Mouse (Mus musculus) spleen, postnatal 4 days (tissue): ENCODE measurements around the gene Bola2.
"Not testable (repeated sequence)": the region's sequence is repeated elsewhere in the genome, so short reads cannot be mapped to it uniquely, and the experiment has no call there.

Source experiments
- DNase-seq, 2 experiments: peaks; one replicate each; pipeline ENCODE4 v3.0.0; 2022; ENCODE audit warnings: low spot score in 2 of 2

Bola2 gene

GRCm38 (mm10) chr7:126695210-126695611 lies at the start of gene Bola2:
Bola2 (plus strand) TSS chr7:126695401.
- DNase-seq, result peak; percentile 76 to 90

- DNase-seq, result no peak
Observed at GRCm38 (mm10) chr7:126645708-126646107, 49.5 kb upstream of the Bola2 start.

GRCm38 (mm10) chr7:126648486-126648885 lies 46.7 kb upstream of the Bola2 start:
- no peak for DNase-seq

GRCm38 (mm10) chr7:126649231-126650051 lies 45.8 kb upstream of the Bola2 start, which contains the start of gene Sgf29:
Sgf29 (plus strand) TSS chr7:126649309.
- peak; percentile 91 to 97 for DNase-seq

- DNase-seq, result no peak
Observed at GRCm38 (mm10) chr7:126650852-126651251, 44.3 kb upstream of the Bola2 start.

- no peak for DNase-seq
Observed at GRCm38 (mm10) chr7:126653991-126654390, 41.2 kb upstream of the Bola2 start.

GRCm38 (mm10) chr7:126655695-126656094 lies 39.5 kb upstream of the Bola2 start:
- no peak for DNase-seq

GRCm38 (mm10) chr7:126657522-126657921 lies 37.7 kb upstream of the Bola2 start:
- no peak for DNase-seq

- DNase-seq, result no peak
Observed at GRCm38 (mm10) chr7:126659771-126660170, 35.4 kb upstream of the Bola2 start.

- DNase-seq, result no peak
Observed at GRCm38 (mm10) chr7:126663646-126664045, 31.6 kb upstream of the Bola2 start.

- DNase-seq, result no peak
Observed at GRCm38 (mm10) chr7:126665269-126665668, 29.9 kb upstream of the Bola2 start.

GRCm38 (mm10) chr7:126667495-126668090 lies 27.6 kb upstream of the Bola2 start:
- no peak for DNase-seq

GRCm38 (mm10) chr7:126668452-126668851 lies 26.7 kb upstream of the Bola2 start:
- no peak for DNase-seq

- DNase-seq, result no peak
Observed at GRCm38 (mm10) chr7:126670152-126670551, 25.0 kb upstream of the Bola2 start.

GRCm38 (mm10) chr7:126672111-126672510 lies 23.1 kb upstream of the Bola2 start:
- no peak for DNase-seq

GRCm38 (mm10) chr7:126675104-126675503 lies 20.1 kb upstream of the Bola2 start:
- DNase-seq, result no peak

- no peak for DNase-seq
Observed at GRCm38 (mm10) chr7:126676207-126676606, 19.0 kb upstream of the Bola2 start, which contains the start of gene Sult1a1. Sult1a1 (minus strand) TSS chr7:126676432.

GRCm38 (mm10) chr7:126676631-126677220 lies 18.5 kb upstream of the Bola2 start:
- no peak for DNase-seq

GRCm38 (mm10) chr7:126678545-126679341 lies 16.5 kb upstream of the Bola2 start:
- DNase-seq, result no peak

- DNase-seq, result no peak
Observed at GRCm38 (mm10) chr7:126679683-126680082, 15.5 kb upstream of the Bola2 start.

- no peak for DNase-seq
Observed at GRCm38 (mm10) chr7:126681221-126681620, 14.0 kb upstream of the Bola2 start.

- not testable (repeated sequence) for DNase-seq
Observed at GRCm38 (mm10) chr7:126688156-126688555, 7.0 kb upstream of the Bola2 start.
